Mouse (Mus musculus) testis, adult 2 months (tissue): ENCODE measurements around the gene Ankmy1.

Experiments
- CTCF ChIP-seq: fragments of 200-500 bp; IDR thresholded peaks from 2 replicates; pipeline ENCODE4 v1.5.1; 2012; ENCODE audit warnings: low read depth, mild to moderate bottlenecking, inconsistent platforms, low read length, moderate library complexity; ENCODE audit not compliant: control insufficient read depth, insufficient read depth, insufficient replicate concordance
- POLR2A ChIP-seq: fragments of 200-500 bp; IDR thresholded peaks from 2 replicates; pipeline ENCODE4 v1.6.1; 2012; ENCODE audit warnings: low read depth, mild to moderate bottlenecking, inconsistent platforms, low read length, moderate library complexity; ENCODE audit not compliant: control insufficient read depth

- no peak for TF ChIP-seq POLR2A
- TF ChIP-seq CTCF = no peak
These were observed 45.3 kb upstream of the Ankmy1 start for GRCm38 (mm10) chr1:92947966-92948365.
